ENCODE assay signal across 15 mouse cellular contexts in genomic region chr5:66910610-66911009, GRCm38 (mm10).
"Had no signal": no experiment of that assay in that cellular context is flagged by ENCODE, and none has a peak within 500 bp of the region (broad histone marks: within the 10 kb centered on the region; RNA-seq: fewer than 3 reads in every experiment).

No protein-coding gene starts in this region.

- H3K9me3 ChIP-seq: liver, embryonic 13.5 days; liver, embryonic 15.5 days; midbrain, embryonic 13.5 days; midbrain, embryonic 15.5 days; neural tube, embryonic 12.5 days; stomach, embryonic 15.5 days had no signal

- H3K27me3 ChIP-seq: liver, embryonic 13.5 days; liver, embryonic 15.5 days; megakaryocyte, embryonic 14.5 days; midbrain, embryonic 13.5 days; midbrain, embryonic 15.5 days; neural tube, embryonic 12.5 days; stomach, embryonic 15.5 days had no signal

- H3K36me3 ChIP-seq: liver, embryonic 13.5 days; liver, embryonic 15.5 days; midbrain, embryonic 13.5 days; midbrain, embryonic 15.5 days; neural tube, embryonic 12.5 days; stomach, embryonic 15.5 days had no signal

- DNase-seq: liver, embryonic 13.5 days; liver, postnatal 0 days; right cerebral cortex, postnatal 14 days; thymus, adult 2 months; thymus, postnatal 25 days; thymus, postnatal 4 days had no signal

- H3K9ac ChIP-seq: liver, embryonic 13.5 days; liver, embryonic 15.5 days; liver, postnatal 0 days; midbrain, embryonic 13.5 days; midbrain, embryonic 15.5 days; neural tube, embryonic 12.5 days; stomach, embryonic 15.5 days had no signal

- H3K4me3 ChIP-seq: liver, embryonic 13.5 days; liver, embryonic 15.5 days; megakaryocyte, embryonic 14.5 days; midbrain, embryonic 13.5 days; midbrain, embryonic 15.5 days; neural tube, embryonic 12.5 days; stomach, embryonic 15.5 days had no signal

- H3K27ac ChIP-seq: liver, embryonic 13.5 days; liver, embryonic 15.5 days; macrophage; midbrain, embryonic 13.5 days; midbrain, embryonic 15.5 days; neural tube, embryonic 12.5 days; stomach, embryonic 15.5 days; stomach, postnatal 0 days had no signal

- ATAC-seq: liver, postnatal 0 days; midbrain, embryonic 13.5 days; midbrain, embryonic 15.5 days had no signal

- H3K4me2 ChIP-seq: liver, embryonic 13.5 days; liver, embryonic 15.5 days; midbrain, embryonic 11.5 days; midbrain, embryonic 13.5 days; midbrain, embryonic 15.5 days; neural tube, embryonic 12.5 days; stomach, embryonic 15.5 days had no signal

- H3K4me1 ChIP-seq: liver, embryonic 13.5 days; liver, embryonic 15.5 days; megakaryocyte, embryonic 14.5 days; midbrain, embryonic 13.5 days; midbrain, embryonic 15.5 days; neural tube, embryonic 12.5 days; stomach, embryonic 15.5 days had no signal
